Mouse (Mus musculus): ENCODE measurements around the gene Tvp23a.

The Tvp23a gene

GRCm38 (mm10) chr16:10394699-10395540 is 52.2 kb downstream of the Tvp23a start, which contains the start of gene Tekt5:
Gene Tekt5 (minus strand): TSS chr16:10395490.
- peak in 1 of 2 experiments; percentile 18 for DNase-seq (ENCODE audit: low spot score in 2 of 2)

GRCm38 (mm10) chr16:10392587-10392986 is 54.6 kb downstream of the Tvp23a start:
- DNase-seq (ENCODE audit: low spot score in 2 of 2) = no peak

DNA sequence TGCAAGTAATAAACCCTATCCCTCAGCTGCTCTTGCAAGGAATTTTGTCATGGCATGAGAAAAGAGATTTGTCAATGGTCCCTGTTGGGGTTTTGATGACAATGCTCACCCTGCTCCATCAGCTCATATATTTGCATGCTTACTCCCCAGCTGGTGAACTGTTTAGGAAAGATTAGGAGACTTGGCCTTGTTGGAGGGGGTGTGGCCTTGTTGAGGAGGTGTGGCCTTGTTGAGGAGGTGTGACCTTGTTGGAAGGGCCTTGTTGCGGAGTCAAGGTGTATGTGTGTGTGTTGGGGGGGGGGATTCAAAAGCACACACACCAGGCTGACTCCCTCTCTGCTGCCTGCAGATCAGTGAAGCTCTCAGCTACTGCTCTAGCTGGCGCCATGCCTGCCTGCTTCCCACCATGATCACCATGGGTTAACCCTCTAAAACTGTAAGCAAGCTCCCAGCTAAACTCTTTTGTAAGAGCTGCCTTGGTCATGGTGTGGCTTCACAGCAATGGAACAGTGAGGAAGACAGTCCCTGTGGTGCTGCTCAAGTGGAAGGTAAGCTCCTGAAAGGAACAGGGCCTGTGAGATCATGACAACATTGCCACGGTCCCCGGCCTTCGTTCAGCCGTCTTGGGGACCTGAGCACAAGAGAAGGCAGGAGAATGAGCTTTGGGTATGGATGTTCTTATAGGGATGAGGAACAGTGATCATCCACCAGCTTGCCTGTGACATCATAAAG is 58.4 kb downstream of the Tvp23a start:
- no peak for DNase-seq (ENCODE audit: low spot score in 2 of 2)

GRCm38 (mm10) chr16:10385261-10385660 is 61.9 kb downstream of the Tvp23a start:
- no peak for DNase-seq (ENCODE audit: low spot score in 2 of 2)

- no peak for DNase-seq (ENCODE audit: low spot score in 2 of 2)
Observed at GRCm38 (mm10) chr16:10384544-10384943, 62.6 kb downstream of the Tvp23a start.

DNA sequence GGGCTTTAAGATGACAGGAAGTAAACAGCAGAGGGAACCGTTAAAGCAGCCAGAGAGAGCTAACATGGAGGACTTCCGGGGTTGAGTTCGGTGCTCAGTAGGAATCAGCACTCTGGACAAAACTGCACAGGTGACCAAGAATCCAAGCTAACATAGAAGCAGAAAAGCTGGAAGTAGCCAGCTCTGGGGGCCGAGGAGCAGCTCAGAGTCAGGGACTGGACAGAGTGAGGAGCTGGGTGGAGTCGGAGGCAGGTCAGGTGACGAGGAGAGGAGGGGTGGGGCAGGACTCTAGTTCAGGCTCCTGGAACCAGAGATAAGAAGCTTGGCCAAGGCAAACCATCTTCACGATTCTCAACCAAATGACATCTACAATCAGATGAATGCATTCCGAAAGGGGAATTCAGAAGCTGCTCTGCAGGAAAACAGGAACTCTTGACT is 63.1 kb downstream of the Tvp23a start:
- no peak for DNase-seq (ENCODE audit: low spot score in 2 of 2)

DNA sequence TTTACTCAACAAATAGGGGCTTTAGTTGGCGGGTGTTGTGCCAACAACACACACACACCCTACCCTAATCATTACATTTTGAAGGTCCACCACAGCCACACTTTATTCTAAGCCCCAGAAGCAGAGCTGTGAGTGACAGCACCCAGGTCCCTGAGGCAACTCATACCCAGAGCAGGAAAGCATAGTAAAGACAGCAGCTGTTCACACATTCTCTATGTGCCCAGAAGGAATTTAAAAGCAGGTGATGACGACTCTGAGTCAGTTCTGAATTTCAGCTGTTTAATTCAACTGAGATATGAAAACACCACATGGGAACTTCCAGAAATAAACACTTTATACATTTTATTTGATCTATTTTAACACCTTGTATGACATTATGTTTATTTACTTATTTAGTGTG is 67.6 kb downstream of the Tvp23a start:
- DNase-seq (ENCODE audit: low spot score in 2 of 2) = peak in 1 of 2 experiments; percentile 42

DNA sequence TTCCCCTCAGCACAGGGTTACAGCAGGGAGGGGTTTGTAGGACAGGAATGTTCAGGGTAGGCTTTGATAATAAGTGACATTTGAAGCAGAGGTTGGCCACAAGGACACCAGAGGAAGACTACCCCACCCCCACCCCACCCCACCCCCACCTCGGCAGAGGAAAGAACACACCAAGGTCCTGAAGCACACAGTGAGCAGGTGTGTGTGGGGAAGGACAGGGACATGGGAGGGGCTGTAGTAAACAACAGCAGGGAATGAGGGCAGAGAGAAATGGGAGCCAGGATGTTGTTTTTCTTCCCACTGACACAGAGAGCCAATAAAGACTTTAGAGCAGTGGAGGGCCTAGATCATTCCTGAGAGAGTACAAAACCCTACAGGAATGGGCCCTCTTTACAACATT is 69.9 kb downstream of the Tvp23a start:
- no peak for DNase-seq (ENCODE audit: low spot score in 2 of 2)

DNA sequence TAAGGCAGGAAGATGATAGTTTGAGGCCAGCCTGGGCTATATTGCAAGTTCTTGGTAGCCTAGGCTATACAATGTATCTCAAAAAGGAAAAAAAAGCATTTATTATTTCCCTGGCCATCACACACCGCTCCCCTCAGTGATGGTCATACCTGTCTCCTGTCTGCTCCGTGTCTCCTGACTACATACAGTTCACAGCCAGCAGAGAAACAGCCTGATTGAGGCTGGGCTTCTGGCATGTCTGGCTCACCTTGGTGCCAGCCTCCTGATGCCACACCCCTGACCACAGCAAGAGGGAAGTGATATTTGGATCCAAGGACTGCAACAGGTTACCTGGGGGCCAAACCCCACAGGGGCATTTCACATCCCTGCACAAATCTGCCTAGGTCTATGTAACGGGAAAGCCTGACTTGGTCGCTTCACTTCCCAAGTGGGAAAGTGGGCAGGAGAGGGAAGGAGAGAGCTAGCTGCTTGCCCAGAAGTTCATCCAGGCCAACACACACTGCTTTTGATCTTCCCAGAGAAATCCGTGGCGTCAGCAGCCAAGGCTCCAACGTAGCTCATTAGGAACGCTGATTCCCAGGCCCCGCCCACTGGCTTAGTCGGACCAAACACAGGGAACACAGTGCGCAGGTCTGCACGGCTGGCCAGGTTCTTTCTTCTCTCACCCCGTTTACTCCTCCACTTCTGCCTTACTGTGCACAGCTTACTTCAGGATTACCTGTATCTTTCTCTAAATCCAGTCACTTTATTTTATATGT is 72.7 kb downstream of the Tvp23a start:
- no peak for DNase-seq (ENCODE audit: low spot score in 2 of 2)

DNA sequence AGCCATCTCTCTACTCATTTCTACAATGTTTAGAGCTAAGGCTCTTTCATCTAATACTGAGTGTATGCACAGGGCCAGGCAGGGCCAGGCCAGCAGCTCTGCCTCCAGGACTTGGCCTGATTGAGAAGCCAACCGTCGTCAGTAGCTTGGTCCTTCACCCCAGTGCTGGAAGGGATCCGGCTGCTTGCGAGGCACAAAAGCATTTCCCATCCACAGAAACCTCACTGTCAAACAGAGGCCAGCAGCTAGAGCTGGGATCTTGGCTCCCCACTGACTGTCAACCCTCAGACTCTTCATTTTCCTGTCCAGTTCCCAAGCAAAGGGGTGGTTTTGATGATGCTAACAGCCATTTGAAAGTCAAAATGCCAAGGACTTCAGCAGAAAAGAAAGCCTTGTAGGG is 74.8 kb downstream of the Tvp23a start:
- no peak for DNase-seq (ENCODE audit: low spot score in 2 of 2)
